8 mouse cellular contexts compared by ENCODE assay signal in the genomic region with DNA sequence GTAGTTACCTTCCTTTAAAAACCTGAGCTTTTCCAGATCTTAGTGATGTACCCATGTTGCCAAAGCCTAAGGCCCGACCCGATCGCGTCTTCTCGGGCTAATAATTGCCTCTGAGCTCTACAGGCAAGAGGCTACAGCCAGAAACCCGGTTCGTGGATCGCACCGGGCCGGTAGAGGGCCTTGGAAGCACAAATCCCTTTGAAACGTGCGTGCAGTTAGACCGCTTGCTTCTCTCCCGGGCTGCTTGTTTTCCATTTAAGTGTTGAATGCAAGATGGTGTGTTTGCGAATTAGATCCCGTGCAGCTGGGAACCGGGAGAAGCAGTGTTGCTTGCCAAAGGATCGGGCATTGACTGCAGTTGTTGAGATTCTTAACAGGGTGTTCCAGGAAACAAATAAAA. TPM values are rescaled to one million over a fixed set of nuclear protein-coding genes. Genes with fewer than 3 reads are reported as not detected.
A peak's percentile ranks its signal among the peaks of the same experiment; 100 is the strongest.
DNase-seq lines count a peak whose midpoint lies in the region; ATAC-seq lines count a peak whose summit lies in the region.

No protein-coding gene starts in this region.

- ATAC-seq in megakaryocyte progenitor cell, adult 5-6 weeks (replicated peaks; ENCODE audit: poor library complexity), result 0 out of 2 replicates have a peak, but pooled peaks have one; percentile 6

- intact Hi-C loops in left cerebral cortex, postnatal 14 days (cut with DNase I), result loop anchor here (5.0 kb wide), 1 partner anchor 67 kb away; no protein-coding TSS in a partner anchor

- peak; percentile 38 to 51 for DNase-seq in adrenal gland, adult 18-20 months (ENCODE audit: low spot score in 2 of 2)
- DNase-seq in cerebellum, postnatal 36 days, result peak; percentile 51 to 67
- peak; percentile 20 to 22 for DNase-seq in gastrocnemius, adult 8-10 months (ENCODE audit: low spot score in 2 of 2)
- peak; percentile 55 for DNase-seq in induced T-regulatory cell, adult 2 months (ENCODE audit: low read depth)
- DNase-seq in left cerebral cortex, postnatal 14 days (ENCODE audit: low spot score in 2 of 2), result peak; percentile 63 to 68
- DNase-seq in right cerebral cortex, postnatal 36 days (ENCODE audit: low spot score in 2 of 2), result peak; percentile 43 to 46
- DNase-seq in adipocyte (ENCODE audit: low spot score), result no peak

RNA-seq across cellular contexts. Expression of gene Etv5, which starts 0.8 kb away (rescaled TPM):
- total RNA-seq in adrenal gland, adult 18-20 months (2021), result 10 to 100 TPM; 18.2 to 26.9 TPM
- 1 to 10 TPM; 5.4 to 7.1 (median 6.3) TPM for total RNA-seq in gastrocnemius, adult 8-10 months (2022)
- total RNA-seq in left cerebral cortex, postnatal 14 days (2021), result 10 to 100 TPM; 59.9 to 68.8 TPM
- total RNA-seq in megakaryocyte progenitor cell, adult 5-6 weeks (2015), result 3.3 and 4.1 TPM in 2 replicates
- 1.5 and 2.3 TPM in 2 replicates for total RNA-seq in megakaryocyte progenitor cell, adult 5-6 weeks (2017)
